Mouse (Mus musculus) liver, embryonic 14.5 days (tissue): Measurements from ENCODE around the gene Stip1. TPM values are rescaled to one million over a fixed set of nuclear protein-coding genes. Genes with fewer than 3 reads are reported as not detected.
A peak's percentile ranks its signal among the peaks of the same experiment; 100 is the strongest.

Source experiments
- ATAC-seq: fragments of 200-750 bp; cut with Nextera tagmentation; 2 replicates; pipeline ENCODE4 v1.8.0; 2017; ENCODE audit warnings: moderate number of reproducible peaks, mild to moderate bottlenecking, moderate library complexity; ENCODE audit not compliant: insufficient read depth
- DNase-seq, 3 experiments: peaks; one replicate each; pipeline ENCODE4 v3.0.0-alpha.2; 2012 to 2013; ENCODE audit warnings: low read depth in 3 of 3, low spot score in 3 of 3
- H3K27ac ChIP-seq: fragments of 300-500 bp; sonication (generic); 2 replicates; pipeline ENCODE4 v1.5.1; 2014; ENCODE audit warnings: moderate library complexity, mild to moderate bottlenecking, control low read depth, inconsistent platforms
- H3K27me3 ChIP-seq: fragments of 300-500 bp; sonication (generic); 2 replicates; pipeline ENCODE4 v1.6.1; 2014; ENCODE audit warnings: mild to moderate bottlenecking, low read length, moderate library complexity; ENCODE audit not compliant: control insufficient read depth, insufficient read depth
- H3K36me3 ChIP-seq: fragments of 300-500 bp; sonication (generic); replicated peaks from 2 replicates; pipeline ENCODE4 v1.6.1; 2014; ENCODE audit warnings: low read depth; ENCODE audit not compliant: control insufficient read depth, insufficient read depth
- H3K4me1 ChIP-seq, 2 experiments: fragments of 200-500 bp in 1 of 2; fragments of 300-500 bp in 1 of 2; sonication (generic) in 1 of 2; replicated peaks; 2 replicates each; pipeline ENCODE4 v1.6.1; 2012 to 2014; ENCODE audit warnings: antibody characterized with exemption in 1 of 2, inconsistent platforms in 1 of 2, low read length in 1 of 2; ENCODE audit not compliant: control insufficient read depth in 2 of 2, insufficient read depth in 2 of 2
- H3K4me2 ChIP-seq: fragments of 300-500 bp; sonication (generic); 2 replicates; pipeline ENCODE4 v1.6.1; 2014; ENCODE audit warnings: low read depth, mild to moderate bottlenecking, control low read depth, moderate library complexity
- H3K4me3 ChIP-seq, 2 experiments: fragments of 200-500 bp in 1 of 2; fragments of 300-500 bp in 1 of 2; sonication (generic) in 1 of 2; 2 replicates each; pipeline ENCODE4 v1.5.1; 2012 to 2014; ENCODE audit warnings: low read depth in 2 of 2, low read length in 2 of 2, mild to moderate bottlenecking in 2 of 2, control low read depth in 1 of 2, inconsistent platforms in 1 of 2, moderate library complexity in 1 of 2; ENCODE audit not compliant: insufficient read depth in 1 of 2
- H3K9ac ChIP-seq: fragments of 300-500 bp; sonication (generic); replicated peaks from 2 replicates; pipeline ENCODE4 v1.6.1; 2014; ENCODE audit warnings: mild to moderate bottlenecking, control low read depth, moderate library complexity
- H3K9me3 ChIP-seq: fragments of 300-500 bp; sonication (generic); 2 replicates; pipeline ENCODE4 v1.6.1; 2016; ENCODE audit warnings: low read length, mixed read lengths; ENCODE audit not compliant: control insufficient read depth
- CTCF ChIP-seq: IDR thresholded peaks from 2 replicates; pipeline ENCODE4 v1.5.1; 2016; ENCODE audit warnings: antibody characterized with exemption, low read depth, control low read depth
- EP300 ChIP-seq: IDR thresholded peaks from 2 replicates; pipeline ENCODE4 v1.6.1; 2016; ENCODE audit warnings: antibody characterized with exemption, low read depth
- WGBS: fragments of 180-500 bp; shearing (Covaris S2); extraction: QIAGEN DNeasy Blood & Tissue Kit; methylation state at CpG from one replicate; pipeline ENCODE4 v1.1.7; 2014; ENCODE audit not compliant: insufficient replicate concordance; 5-methylcytosine and 5-hydroxymethylcytosine counted together
- polyA plus RNA-seq, 2 experiments: library from polyadenylated mRNA; depleted of rRNA in 1 of 2; stranded (reverse) in 1 of 2; unstranded in 1 of 2; fragments of >200 nt; fragmentation: Nextera tagmentation in 1 of 2; extraction: Ambion mirVana in 1 of 2; gene quantifications; 2 replicates each; pipeline versions ENCODE4 v1.2.1 to v1.2.3; 2012 to 2014

Gene Stip1
- polyA plus RNA-seq, 2 experiments = 86.2 to 113 TPM

GRCm38 (mm10) chr19:7006892-7007593, 32.7 kb downstream of the Stip1 start:
- ATAC-seq (no peak), DNase-seq (no peak)
- no peak for TF ChIP-seq CTCF
- TF ChIP-seq EP300 = no peak
- Histone ChIP-seq H3K36me3 (peaks cover 8% of the 10 kb centered on the region), H3K4me3 (no peak overlapping the region), H3K4me2 (no peak overlapping the region), H3K9me3 (no peaks in the 10 kb centered on the region), H3K27ac (no peak overlapping the region), H3K4me1 (no peaks in the 10 kb centered on the region), H3K27me3 (no peaks in the 10 kb centered on the region), H3K9ac (no peak overlapping the region)
- whole genome bisulfite sequencing = 74% methylated on average over 9 of the region's 9 CpGs

DNA sequence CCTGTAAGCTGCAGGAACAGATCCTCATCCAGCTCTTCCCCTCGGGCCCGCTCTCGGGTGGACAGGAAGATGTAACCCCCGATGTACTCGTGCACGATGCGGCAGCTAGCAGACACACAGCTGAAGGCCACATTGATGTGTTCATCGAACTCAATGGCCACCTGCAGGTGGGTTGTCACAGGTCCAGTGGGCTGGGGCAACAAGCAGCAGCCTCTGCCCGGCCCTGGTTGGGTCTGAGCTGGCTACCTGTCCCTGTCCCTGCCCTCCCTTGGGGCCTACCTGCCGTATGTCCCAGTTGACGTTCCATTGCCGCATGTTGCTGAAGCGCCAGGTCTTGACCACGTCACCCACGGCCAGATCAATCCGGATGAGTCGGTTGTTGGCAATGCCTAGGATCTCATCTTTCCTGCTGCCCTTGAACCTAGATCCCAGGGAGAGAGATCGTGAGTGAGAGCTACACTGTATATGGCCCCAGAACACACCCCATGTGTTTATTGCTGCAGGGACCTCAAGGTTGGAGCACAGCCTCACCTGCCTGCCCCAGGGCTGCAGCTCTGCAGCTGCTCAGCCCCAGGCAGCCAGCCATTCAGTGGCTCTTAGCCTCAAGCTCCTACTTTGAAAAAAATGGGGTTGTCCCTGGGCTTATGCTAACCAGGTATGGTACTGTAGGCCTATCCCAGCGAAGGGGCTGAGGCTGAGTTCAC, 40.3 kb downstream of the Stip1 start:
- no peak for DNase-seq

GRCm38 (mm10) chr19:6997721-6998290, 42.0 kb downstream of the Stip1 start:
- H3K27me3 ChIP-seq = no peaks in the 10 kb centered on the region
- TF ChIP-seq CTCF (no peak), EP300 (no peak)
- H3K9me3 ChIP-seq = no peaks in the 10 kb centered on the region
- no peak for ATAC-seq
- H3K4me2 ChIP-seq = no peak overlapping the region
- H3K36me3 ChIP-seq = peaks cover 34% of the 10 kb centered on the region
- no peak overlapping the region for H3K9ac ChIP-seq
- DNase-seq = no peak
- H3K4me1 ChIP-seq = peaks cover 13% of the 10 kb centered on the region in 2 experiments
- whole genome bisulfite sequencing = 84% methylated on average over 9 of the region's 9 CpGs
- H3K27ac ChIP-seq = no peak overlapping the region
- no peak overlapping the region for H3K4me3 ChIP-seq

More for the DNA sequence above, 40.3 kb downstream of the Stip1 start:
- Histone ChIP-seq H3K4me1 (peaks cover 8% of the 10 kb centered on the region in 2 experiments), H3K27ac (no peak overlapping the region), H3K27me3 (no peaks in the 10 kb centered on the region), H3K4me3 (no peak overlapping the region), H3K9me3 (no peaks in the 10 kb centered on the region), H3K9ac (no peak overlapping the region), H3K4me2 (no peak overlapping the region), H3K36me3 (peaks cover 34% of the 10 kb centered on the region)
- WGBS = 83% methylated on average over 19 of the region's 19 CpGs
- ATAC-seq = no peak
- TF ChIP-seq CTCF (no peak), EP300 (no peak)

- peak within 1 kb of the TSS; percentile 86 for H3K4me2 ChIP-seq
- peak; percentile 76 to 82 (median 78) for DNase-seq
- no peaks in the 10 kb centered on the region for H3K9me3 ChIP-seq
- H3K9ac ChIP-seq = peak within 1 kb of the TSS; percentile 66
- H3K4me1 ChIP-seq = peaks cover 18 to 22% of the 10 kb centered on the region in 2 experiments
- H3K36me3 ChIP-seq = peaks cover 19% of the 10 kb centered on the region
- peak within 1 kb of the TSS; percentile 24 for H3K27ac ChIP-seq
- no peak for TF ChIP-seq EP300
- no peak for TF ChIP-seq CTCF
- 1% methylated on average over 24 of the region's 24 CpGs for WGBS
- peak within 1 kb of the TSS; percentile 62 to 67 for H3K4me3 ChIP-seq
- H3K27me3 ChIP-seq = no peaks in the 10 kb centered on the region
- ATAC-seq = peak; percentile 58
Measured at GRCm38 (mm10) chr19:6996006-6996405, 43.8 kb downstream of the Stip1 start, which contains the start of the genes Nudt22 and Trpt1. TSS of gene Nudt22 (minus strand) at chr19:6996117. TSS of gene Trpt1 (plus strand) at chr19:6996131.
